In the genomic region with DNA sequence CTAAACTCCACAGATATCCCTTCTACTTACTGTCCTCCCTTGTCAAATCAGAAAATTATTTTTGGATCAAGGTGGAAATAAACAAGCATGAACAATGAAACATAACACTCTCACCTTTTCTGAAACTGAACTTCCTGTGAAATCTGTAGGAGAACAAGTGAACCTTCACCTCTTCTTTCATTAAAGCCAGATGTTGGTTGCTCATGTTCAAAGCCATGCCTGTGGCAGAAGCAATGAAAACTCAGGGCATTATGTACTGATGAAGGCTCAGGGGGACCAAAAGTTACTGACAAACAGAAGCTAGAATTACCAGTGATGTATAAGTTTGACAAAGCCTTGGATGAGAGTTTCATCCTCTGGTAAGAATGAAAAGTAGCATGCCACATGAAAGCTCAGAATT, we compare ENCODE assay signal across 24 mouse cellular contexts.
DNase-seq lines count a peak whose midpoint lies in the region; ATAC-seq lines count a peak whose summit lies in the region.
"Had no signal": no experiment of that assay in that cellular context is flagged by ENCODE, and none has a peak within 500 bp of the region (broad histone marks: within the 10 kb centered on the region; RNA-seq: fewer than 3 reads in every experiment).

No protein-coding gene starts in this region.

- H3K4me3 ChIP-seq in embryonic facial prominence, embryonic 11.5 days (ENCODE audit: low read depth, low read length) = no peak overlapping the region
- H3K4me3 ChIP-seq: forebrain, embryonic 10.5 days; forebrain, embryonic 13.5 days; gastrocnemius, adult 2 months; hindbrain, embryonic 12.5 days; hindbrain, embryonic 15.5 days; intestine, embryonic 15.5 days had no signal

- no peak overlapping the region for H3K27ac ChIP-seq in embryonic facial prominence, embryonic 11.5 days (replicated peaks; ENCODE audit: low read depth, low read length)
- H3K27ac ChIP-seq: forebrain, embryonic 10.5 days; forebrain, embryonic 13.5 days; gastrocnemius, adult 2 months; hindbrain, embryonic 12.5 days; hindbrain, embryonic 15.5 days; intestine, embryonic 15.5 days had no signal

- no peaks in the 10 kb centered on the region for H3K9me3 ChIP-seq in embryonic facial prominence, embryonic 11.5 days (replicated peaks; ENCODE audit: control insufficient read depth, low read length)
- H3K9me3 ChIP-seq: forebrain, embryonic 10.5 days; forebrain, embryonic 13.5 days; hindbrain, embryonic 12.5 days; hindbrain, embryonic 15.5 days; intestine, embryonic 15.5 days had no signal

- DNase-seq in embryo, embryonic 10 days (ENCODE audit: low spot score) = peak; percentile 5
- DNase-seq in embryo, embryonic 9.5 days (ENCODE audit: extremely low spot score) = no peak
- DNase-seq in embryo, embryonic 11 days = peak; percentile 13
- DNase-seq in embryonic facial prominence, embryonic 11.5 days (ENCODE audit: low spot score) = peak; percentile 69
- peak; percentile 13 for DNase-seq in mesoderm, embryonic 11.5 days (ENCODE audit: low read depth, low spot score)
- no peak for DNase-seq in ovary, postnatal 10 days (ENCODE audit: low spot score)
- no peak for DNase-seq in spleen, adult 12 weeks (ENCODE audit: low spot score)
- DNase-seq in kidney, adult 8-10 months = no peak
- DNase-seq: adrenal gland, postnatal 14 days; cerebellum, adult 11 months; cerebellum, adult 2 months; cerebellum, postnatal 10 days; cerebellum, postnatal 36 days; gastrocnemius, adult 2 months; gastrocnemius, postnatal 14 days; heart, adult 11 months had no signal

- no peak for ATAC-seq in embryonic facial prominence, embryonic 11.5 days (replicated peaks; ENCODE audit: insufficient number of reproducible peaks, low FRiP score, low TSS enrichment, low read depth)
- ATAC-seq: activated CD4-positive, CD25-positive, alpha-beta regulatory T cell, adult 4 months; forebrain, embryonic 13.5 days; forebrain, embryonic 16.5 days; intestine, embryonic 15.5 days had no signal

- no peaks in the 10 kb centered on the region for H3K4me1 ChIP-seq in embryonic facial prominence, embryonic 11.5 days (ENCODE audit: control insufficient read depth, insufficient read depth, low read length)
- H3K4me1 ChIP-seq: forebrain, embryonic 10.5 days; forebrain, embryonic 13.5 days; hindbrain, embryonic 12.5 days; hindbrain, embryonic 15.5 days; intestine, embryonic 15.5 days had no signal

- H3K27me3 ChIP-seq in embryonic facial prominence, embryonic 11.5 days (ENCODE audit: control insufficient read depth, insufficient read depth, low read length) = no peaks in the 10 kb centered on the region
- H3K27me3 ChIP-seq: forebrain, embryonic 13.5 days; hindbrain, embryonic 12.5 days; hindbrain, embryonic 15.5 days; intestine, embryonic 15.5 days had no signal

- no peak overlapping the region for H3K9ac ChIP-seq in embryonic facial prominence, embryonic 11.5 days (replicated peaks; ENCODE audit: low read length)
- H3K9ac ChIP-seq: forebrain, embryonic 13.5 days; hindbrain, embryonic 12.5 days; hindbrain, embryonic 15.5 days; intestine, embryonic 15.5 days had no signal

- H3K36me3 ChIP-seq in embryonic facial prominence, embryonic 11.5 days (replicated peaks; ENCODE audit: control insufficient read depth, insufficient read depth, low read depth, low read length) = no peaks in the 10 kb centered on the region
- H3K36me3 ChIP-seq: forebrain, embryonic 10.5 days; hindbrain, embryonic 12.5 days; hindbrain, embryonic 15.5 days; intestine, embryonic 15.5 days had no signal

- no peak overlapping the region for H3K4me2 ChIP-seq in embryonic facial prominence, embryonic 11.5 days (ENCODE audit: low read depth, low read length)
- H3K4me2 ChIP-seq: forebrain, embryonic 13.5 days; heart, embryonic 11.5 days; hindbrain, embryonic 12.5 days; hindbrain, embryonic 15.5 days; intestine, embryonic 15.5 days had no signal

Comparison
In these comparisons a context has a peak if more than half of its experiments do, and no peak if none do; other contexts are left out.
1. DNase-seq: peak in embryo, embryonic 10 days (single experiment), embryo, embryonic 11 days (single experiment), embryonic facial prominence, embryonic 11.5 days (single experiment) and mesoderm, embryonic 11.5 days (single experiment); none in embryo, embryonic 9.5 days (single experiment), ovary, postnatal 10 days (single experiment), spleen, adult 12 weeks (single experiment) and kidney, adult 8-10 months (0 of 2).